Mouse (Mus musculus) frontal cortex, adult (tissue): ENCODE results near the gene Col23a1.
A peak's percentile ranks its signal among the peaks of the same experiment; 100 is the strongest.
"Not testable (repeated sequence)": the region's sequence is repeated elsewhere in the genome, so short reads cannot be mapped to it uniquely, and the experiment has no call there.

Source experiments
- ATAC-seq: cut with Nextera tagmentation; 2 replicates; pipeline ENCODE4 v1.9.2; 2017; ENCODE audit warnings: mild to moderate bottlenecking, moderate library complexity, mixed read lengths; ENCODE audit not compliant: low TSS enrichment

Gene Col23a1

DNA sequence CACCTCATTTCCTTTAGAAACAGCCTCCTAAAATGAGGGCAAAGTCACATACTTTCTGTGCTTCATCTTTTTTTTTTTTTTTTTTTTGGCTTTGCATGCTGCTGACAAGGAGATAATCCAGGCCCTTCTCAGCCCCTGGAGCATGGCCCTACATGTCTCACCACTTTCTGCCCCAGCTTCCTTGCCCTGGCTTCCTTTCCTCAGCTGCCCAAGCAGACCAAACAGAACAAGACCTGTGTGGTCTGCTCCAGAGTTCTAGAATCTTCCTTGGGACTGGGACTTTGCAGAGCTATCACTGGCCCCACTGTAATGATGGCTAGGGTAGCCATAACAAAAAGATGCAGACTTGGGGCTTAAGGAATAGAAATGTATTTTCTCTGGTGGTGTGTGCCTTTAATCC lies 300.3 kb downstream of the Col23a1 start:
- ATAC-seq, result no peak

DNA sequence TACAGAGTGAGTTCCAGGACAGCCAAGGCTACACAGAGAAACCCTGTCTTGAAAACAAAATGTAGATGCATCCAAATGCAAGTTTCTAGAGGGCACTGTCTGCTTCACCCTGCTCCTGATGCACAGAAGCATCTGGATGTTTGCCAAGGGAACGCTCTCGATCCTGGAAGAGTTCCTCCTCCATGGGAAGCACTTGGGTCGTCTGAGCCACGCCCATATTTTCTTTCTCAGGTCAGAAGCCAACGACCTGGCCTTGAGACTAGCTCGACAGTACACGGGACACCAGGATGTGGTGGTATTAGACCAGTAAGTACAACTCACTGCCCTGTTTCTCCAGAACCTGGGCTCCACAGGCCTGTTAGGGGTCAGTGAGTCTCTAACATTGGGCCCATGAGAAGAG lies 301.4 kb downstream of the Col23a1 start:
- ATAC-seq, result no peak

DNA sequence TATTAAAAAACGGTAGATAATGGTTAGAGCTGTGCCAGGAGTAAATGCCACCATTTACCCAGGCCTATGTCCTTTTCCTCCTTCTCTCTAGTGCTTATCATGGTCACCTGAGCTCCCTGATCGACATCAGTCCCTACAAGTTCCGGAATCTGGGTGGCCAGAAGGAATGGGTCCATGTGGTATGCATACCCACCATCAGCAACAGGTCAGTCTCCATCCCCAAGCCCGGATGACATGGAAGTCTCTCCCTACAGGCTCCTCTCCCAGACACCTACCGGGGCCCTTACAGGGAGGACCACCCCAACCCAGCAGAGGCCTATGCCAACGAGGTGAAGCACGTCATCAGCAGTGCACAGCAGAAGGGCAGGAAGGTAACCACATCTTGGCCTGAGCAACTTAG lies 302.2 kb downstream of the Col23a1 start:
- no peak for ATAC-seq

DNA sequence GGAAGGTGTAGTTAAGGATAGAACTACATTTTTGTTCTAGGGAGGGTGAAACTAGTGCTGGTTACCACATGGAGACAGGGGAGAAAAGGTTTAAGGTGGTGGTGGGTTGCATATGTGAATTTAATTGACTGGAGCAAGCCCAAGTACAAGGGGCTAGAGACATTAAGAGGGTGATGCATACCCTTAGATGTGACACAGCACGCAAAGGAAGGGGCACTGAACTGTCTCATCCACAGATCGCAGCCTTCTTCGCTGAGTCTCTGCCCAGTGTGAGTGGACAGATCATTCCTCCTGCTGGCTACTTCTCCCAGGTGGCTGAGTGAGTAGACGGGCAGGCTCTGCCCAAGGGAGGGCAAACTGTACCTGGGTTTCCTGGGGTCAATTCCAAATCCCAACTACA lies 303.6 kb downstream of the Col23a1 start:
- ATAC-seq, result no peak

DNA sequence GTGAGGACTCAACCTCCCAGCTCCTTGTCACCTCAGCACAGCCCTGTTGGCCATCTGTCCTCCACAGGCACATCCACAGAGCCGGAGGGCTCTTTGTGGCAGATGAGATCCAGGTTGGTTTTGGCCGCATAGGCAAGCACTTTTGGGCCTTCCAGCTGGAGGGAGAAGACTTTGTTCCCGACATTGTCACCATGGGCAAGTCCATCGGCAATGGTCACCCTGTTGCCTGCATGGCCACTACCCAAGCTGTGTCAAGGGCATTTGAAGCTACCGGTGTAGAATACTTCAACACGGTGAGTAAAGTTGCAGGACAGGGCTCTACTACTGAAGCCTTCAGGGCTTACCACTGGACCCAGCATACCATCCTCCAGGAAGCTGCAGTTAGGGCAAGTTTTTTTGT lies 304.1 kb downstream of the Col23a1 start:
- ATAC-seq, result no peak

DNA sequence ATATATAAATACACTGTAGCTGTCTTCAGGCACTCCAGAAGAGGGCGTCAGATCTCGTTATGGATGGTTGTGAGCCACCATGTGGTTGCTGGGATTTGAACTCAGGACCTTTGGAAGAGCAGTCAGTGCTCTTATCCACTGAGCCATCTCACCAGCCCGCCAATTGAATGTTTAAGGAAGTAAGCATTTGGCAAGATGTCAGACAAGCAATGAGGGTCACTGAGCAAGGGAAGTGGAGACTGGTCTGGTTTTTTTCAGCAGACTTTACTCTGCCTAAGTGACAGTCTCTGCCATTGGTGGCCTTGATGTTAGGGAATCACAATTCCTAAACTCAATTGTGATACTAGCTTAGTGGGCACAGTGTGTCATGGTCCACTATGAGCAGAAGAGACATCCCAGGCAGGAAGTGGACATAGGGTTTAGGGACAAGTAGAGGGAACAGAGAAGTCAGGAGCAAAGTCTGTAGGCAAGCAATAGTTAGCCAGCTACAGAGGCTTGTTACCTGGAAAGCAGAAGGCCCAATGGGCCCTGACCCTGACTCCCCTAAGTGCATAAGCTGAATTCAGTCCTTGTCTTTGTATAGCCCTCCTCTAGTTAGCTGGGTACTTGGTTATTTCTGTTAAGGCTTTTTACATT lies 305.1 kb downstream of the Col23a1 start:
- ATAC-seq, result no peak

DNA sequence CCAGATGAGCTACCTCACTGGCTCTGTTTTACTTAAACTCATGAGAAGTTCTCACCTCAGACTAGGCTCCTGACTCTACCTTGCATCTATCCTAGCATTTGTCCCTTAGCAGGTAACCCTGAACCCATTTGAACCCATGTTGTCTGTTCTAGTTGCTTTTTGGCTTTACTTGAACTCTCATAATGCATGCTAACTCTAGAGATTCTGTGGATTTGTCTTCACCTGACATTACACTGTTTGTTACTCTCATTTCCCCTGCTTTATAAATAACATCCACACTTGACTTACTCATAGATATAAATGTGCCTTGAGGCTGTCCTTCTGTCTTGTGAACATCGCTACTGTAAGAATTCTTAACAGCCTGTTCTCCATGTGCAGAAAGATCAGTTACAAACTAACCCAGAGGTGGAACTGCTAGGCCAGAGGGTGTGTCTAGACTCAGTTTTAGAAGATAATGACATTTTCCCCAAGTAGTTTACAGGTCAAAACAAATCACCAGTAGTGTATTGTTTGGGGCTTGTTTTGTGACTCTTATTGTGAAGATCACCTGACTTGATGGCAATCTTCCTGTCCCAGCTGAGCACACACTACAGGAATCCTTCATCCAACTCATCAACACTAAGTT lies 305.9 kb downstream of the Col23a1 start:
- ATAC-seq, result no peak

DNA sequence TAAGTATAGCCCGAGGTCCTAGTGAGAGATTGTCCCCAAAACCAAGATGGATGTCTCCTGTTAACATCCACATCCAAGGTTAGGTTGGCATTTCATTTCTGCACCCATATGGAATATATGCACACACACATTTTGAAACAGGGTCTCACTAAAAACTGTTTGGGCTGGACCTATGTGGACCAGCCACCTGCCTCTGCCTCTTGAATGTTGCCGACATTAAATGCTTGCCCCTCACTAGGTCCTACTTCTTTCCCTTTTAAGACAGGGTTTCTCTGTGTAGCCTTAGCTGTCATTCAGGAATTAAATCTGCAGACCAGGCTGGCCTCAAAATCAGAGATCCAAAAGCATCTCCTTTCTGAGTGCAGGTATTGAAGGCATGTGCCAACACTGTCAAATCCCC lies 307.8 kb downstream of the Col23a1 start:
- ATAC-seq, result no peak

DNA sequence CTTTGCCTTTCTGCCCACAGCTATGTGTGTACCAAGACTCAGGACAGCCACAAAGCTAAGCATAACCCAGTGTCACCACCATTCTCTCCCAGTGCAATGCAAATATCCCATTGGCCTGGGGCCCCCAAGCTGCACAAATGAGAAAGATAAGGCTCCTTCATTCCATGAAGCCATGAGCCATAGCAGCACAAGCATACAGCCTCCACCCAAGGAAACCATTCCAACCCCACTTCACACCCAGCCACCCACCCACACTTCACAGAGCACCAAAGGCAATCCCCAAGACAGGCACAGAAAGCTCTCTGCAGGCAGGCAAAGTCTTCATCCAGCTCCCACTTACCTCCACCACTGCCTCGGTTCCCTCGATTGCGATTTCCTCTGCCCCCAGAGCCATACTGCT lies 312.5 kb downstream of the Col23a1 start:
- ATAC-seq, result peak; percentile 8; the same call in 1 of the 2 replicates

DNA sequence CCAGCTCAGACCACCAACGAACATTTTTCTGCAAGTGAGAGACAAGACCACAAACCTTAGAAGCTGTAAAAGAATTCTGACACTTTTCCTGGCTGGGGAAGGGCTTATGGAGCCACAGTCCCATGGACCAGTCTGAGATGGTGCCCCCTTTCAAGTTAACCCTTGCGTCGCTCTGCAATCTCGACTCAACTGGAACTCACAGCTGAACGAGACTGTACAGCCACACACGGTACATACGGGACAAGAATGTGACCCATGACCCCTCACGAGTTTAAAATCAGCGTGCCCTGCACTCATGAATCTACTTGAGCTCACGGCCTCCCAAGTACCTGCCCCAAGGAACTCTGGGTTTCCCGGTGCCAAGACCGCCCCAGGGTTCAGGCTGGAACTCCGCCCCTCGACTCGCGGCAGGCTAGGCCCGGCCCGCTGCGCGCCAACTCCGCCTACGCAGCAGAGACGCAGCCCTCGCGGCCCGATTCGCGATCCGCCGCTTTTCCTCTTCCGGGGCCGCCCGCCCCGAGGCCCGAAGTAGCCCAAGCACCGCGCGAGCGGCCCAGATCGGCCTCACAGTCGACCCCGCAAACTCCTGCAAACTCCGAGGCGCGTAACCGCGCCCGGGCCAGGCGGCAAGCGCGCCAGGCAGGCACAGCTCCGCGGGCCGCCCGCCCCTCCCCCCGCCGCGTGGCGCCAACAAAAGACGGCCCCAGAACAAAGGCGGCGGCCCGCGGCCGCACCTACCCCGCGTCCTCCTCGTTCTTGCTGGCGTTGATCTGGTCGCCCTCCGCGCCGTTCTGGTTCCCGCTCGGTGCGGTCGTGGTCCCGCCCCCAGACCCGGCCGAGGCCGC lies 316.1 kb downstream of the Col23a1 start:
- peak; percentile 32 for ATAC-seq

DNA sequence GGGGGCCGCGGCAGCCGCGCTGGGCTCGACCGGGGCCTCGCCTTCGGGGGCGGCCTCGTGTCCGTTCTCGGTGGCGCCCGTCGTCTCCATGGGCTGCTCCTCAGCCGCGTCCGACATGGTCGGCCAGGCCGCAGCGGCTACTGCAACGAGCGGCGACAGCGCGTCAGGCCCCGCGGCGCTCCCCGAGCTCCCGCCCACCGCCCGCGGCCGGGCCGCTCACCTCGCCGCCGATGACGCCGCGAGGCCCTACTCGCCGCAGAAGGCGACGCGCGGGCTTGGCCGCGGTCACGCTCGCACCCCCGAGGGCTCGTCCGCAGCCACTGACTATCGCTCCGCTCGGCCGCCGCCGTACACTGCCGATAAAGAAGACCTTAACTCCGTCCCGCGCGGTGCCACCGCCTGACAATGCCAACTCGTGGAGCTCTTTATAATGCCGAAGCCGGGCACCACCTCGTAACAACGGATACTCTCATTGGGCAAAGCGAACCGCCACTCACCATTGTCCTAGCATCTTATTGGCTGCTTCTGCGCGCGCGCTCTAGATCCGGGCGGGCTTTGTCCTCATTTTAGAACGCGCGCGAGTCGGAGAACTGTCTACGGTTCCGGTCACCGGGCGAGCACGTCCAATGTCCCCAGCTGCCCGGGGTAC lies 316.9 kb downstream of the Col23a1 start, which contains the start of gene Hnrnpab:
Hnrnpab (minus strand) TSS at position 401 of the 649 bp plus-strand sequence.
- ATAC-seq, result peak; percentile 92

DNA sequence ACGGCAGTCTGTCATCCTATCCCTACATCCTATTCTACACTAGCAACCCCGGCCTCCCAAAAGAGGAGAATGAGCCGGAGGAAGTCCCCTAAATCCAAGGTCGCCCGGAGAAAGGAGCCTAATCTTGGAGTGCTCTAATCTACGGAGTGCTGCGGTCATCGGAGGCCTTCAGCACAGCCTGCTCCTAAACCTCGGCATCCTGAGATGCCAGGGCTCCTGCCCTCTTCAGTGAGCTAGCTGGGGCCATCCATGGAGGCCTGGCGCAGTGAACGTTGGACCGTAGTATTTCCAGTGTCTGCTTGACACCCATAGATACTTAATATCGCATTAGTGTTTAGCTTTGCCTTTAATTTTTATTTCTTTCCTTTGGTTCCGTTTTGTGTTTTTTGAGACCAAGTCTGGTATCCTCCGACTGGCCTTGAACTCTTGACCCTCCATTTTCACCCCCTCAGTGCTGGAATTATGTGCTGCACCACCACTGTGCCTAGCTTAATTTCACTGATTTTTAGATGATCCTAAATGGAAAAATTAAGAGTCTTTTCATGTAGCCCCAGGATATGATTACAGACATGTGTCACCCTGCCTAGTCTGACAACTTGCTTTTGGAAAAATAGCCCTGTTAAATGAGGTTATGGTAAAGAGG lies 317.5 kb downstream of the Col23a1 start:
- peak; percentile 9; the same call in 1 of the 2 replicates for ATAC-seq

DNA sequence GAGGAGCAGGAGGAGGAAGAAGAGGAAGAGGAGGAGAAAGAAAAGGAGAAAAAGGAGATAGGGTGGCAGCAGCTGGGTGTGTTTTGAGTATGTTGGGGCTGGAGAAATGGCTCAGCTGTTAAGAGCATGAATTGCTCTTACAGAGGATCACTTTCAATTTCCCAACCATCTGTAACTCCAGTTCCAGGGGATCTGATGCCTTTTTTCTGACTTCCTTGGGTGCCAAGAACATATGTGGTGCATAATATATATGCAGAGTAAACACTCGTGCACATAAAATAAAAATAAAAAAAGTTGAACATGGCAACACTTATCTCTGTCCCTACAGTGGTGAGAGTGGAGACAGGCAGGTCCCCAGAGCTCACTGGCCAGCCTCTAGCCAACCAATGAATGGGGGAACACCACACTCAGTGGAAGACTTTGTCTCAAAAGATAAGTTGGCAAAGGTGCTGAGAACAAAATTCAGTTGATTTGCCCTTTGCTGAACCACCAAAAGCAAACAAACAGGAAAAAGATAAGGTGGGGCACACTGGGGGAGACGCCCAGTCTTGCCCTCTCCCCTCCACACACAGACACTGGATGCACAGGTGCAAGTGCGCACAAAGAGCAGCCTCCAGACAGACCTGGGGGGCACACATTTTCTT lies 319.7 kb downstream of the Col23a1 start:
- no peak for ATAC-seq

DNA sequence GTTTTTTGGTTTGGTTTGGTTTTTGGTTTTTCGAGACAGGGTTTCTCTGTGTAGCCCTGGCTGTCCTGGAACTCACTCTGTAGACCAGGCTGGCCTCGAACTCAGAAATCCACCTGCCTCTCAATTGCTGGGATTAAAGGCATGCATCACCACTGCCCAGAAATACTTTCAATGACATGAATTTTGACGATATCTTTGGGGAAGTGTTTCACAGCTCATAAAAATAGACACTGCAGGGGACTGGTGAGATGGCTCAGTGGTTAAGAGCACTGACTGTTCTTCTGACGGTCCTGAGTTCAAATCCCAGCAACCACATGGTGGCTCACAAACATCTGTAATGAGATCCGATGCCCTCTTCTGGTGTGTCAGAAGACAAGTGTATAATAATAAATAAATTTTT lies 320.2 kb downstream of the Col23a1 start:
- not testable (repeated sequence) for ATAC-seq

DNA sequence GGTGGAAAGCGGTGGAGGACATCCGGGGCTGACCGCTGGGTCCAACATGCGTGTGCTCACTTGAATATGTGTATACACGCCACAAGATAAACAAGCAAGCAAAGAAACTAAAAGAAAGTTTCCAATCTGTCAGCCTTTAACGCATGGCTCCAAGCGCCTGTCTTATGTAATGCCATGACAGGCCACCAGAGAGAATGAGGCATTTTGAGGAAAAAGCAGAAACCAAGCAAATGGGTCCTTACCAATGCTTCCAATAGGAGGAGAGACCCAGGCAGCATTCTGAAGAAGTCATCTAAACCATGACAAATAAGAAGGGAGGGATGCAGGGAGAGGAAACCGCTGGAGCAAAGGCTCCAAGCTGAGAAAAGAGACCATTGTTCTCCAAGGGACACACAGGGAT lies 324.5 kb downstream of the Col23a1 start:
- no peak for ATAC-seq

DNA sequence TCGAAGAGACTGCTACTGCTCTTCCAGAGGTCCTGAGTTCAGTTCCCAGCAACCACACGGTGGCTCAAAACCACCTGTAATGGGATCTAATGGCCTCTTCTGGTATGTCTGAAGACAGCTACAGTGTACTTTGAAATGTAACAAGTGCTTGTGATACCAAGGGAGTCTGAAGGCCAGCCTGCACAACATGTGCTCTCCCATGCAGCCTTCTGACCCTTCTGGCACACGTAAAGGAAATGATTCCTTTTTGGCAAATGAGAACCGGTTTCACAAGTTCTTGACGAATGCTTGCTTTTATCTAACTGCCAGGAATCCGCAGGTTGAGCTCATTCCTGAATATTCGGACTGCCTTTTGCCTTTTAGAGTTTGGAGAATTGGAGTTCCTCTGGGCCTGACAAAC lies 325.4 kb downstream of the Col23a1 start:
- ATAC-seq, result no peak

DNA sequence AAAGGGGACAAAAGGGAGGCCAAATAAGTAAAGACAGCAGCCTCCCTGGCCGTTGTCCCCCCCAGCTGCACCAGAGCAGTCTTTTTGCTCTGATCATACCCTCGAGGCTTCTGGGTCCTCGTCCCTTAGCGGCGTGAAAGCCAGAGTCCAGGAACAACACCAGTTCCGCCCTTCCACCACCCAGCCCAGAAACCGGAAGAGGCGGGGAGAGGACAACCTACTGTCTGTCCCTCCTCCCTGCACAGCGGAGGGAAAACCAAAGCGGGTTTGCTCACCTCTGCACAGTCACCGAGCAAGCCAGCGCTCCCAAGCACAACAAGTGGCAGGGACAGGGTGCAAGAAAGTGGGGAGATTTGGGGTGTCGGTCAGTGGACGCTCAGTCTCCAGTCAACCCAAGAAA lies 325.9 kb downstream of the Col23a1 start:
- peak; percentile 75 for ATAC-seq

DNA sequence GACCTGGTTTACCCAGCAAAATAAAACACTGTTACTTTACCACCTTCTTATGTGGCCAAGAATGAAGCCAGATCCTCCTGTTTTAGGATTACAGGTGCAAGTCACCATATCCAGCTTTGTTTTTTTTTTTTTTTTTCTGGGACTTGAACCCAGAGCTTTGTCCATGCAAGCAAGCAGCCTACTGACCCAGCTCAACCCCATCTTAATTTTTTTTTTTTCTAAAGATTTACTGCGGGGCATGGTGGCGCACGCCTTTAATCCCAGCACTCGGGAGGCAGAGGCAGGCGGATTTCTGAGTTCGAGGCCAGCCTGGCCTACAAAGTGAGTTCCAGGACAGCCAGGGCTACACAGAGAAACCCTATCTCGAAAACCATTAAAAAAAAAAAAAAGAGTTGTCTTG lies 326.4 kb downstream of the Col23a1 start:
- not testable (repeated sequence) for ATAC-seq

DNA sequence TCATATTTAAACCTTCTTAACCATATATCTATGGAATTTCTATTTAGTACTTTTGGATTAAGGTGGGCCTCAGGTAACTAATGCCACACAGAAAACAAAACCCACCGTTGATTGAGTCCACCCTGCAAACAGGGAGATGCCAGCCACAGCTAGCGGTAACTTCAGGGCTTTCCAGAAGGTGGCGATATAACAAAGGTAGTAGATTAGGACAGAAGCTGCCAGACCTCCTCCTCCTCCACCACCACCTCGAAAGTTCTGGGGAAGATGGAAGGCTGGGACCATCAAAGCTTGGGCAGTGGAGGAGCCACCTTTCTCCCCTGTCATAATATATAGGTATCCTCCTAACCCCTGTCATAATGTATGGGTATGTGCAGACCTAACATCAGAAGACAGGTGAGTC lies 328.0 kb downstream of the Col23a1 start:
- peak; percentile 42 for ATAC-seq

DNA sequence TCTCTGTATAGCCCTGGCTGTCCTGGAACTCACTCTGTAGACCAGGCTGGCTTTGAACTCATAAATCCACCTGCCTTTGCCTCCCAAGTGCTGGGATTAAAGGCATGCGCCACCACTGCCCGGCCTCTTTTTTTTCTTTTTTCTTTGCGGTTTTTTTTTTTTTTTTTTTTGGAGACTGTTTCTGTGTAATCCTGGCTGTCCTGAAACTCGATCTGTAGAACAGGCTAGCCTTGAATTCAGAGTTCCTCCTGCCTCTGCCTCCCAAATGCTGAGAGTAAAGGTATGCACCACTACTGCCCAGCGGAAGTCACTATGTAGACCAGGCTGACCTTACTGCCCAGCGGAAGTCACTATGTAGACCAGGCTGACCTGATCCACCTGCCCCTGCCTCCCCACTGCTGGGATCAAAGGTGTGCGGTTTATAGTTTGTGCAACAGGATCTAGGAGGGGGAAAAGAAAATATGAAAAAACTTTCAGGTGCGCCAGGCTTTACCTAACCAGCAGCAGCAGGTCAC lies 329.2 kb downstream of the Col23a1 start:
- ATAC-seq, result no peak
